Mouse (Mus musculus) MEL (cell line): Measurements from ENCODE around the gene Maml3.

ENCODE experiments used
- CTCF ChIP-seq, 3 experiments: IDR thresholded peaks in 2 of 3; conservative IDR thresholded peaks in 1 of 3; 2 replicates each; pipeline ENCODE4 v1.5.1; 2011 to 2012; ENCODE audit warnings: low read length in 3 of 3, low read depth in 2 of 3, mild to moderate bottlenecking in 2 of 3, improper control_type of control experiment in 1 of 3, inconsistent platforms in 1 of 3, mixed read lengths in 1 of 3, moderate library complexity in 1 of 3; ENCODE audit not compliant: control insufficient read depth in 1 of 3, insufficient read depth in 1 of 3, poor library complexity in 1 of 3, severe bottlenecking in 1 of 3
- EP300 ChIP-seq, 2 experiments: IDR thresholded peaks; 2 replicates each; pipeline ENCODE4 v1.6.1; 2011; ENCODE audit warnings: improper control_type of control experiment in 2 of 2, low read length in 2 of 2, low read depth in 1 of 2, mild to moderate bottlenecking in 1 of 2
- MAFK ChIP-seq: IDR thresholded peaks from 2 replicates; pipeline ENCODE4 v1.6.1; 2011; ENCODE audit warnings: low read depth, mild to moderate bottlenecking, low read length, improper control_type of control experiment, borderline replicate concordance
- NELFE ChIP-seq: IDR thresholded peaks from 2 replicates; pipeline ENCODE4 v1.6.1; 2011; ENCODE audit warnings: low read depth, low read length, improper control_type of control experiment
- POLR2A ChIP-seq, 2 experiments: IDR thresholded peaks; 2 replicates each; pipeline ENCODE4 v1.6.1; 2011 to 2012; ENCODE audit warnings: low read length in 2 of 2, mild to moderate bottlenecking in 2 of 2, control low read depth in 1 of 2, improper control_type of control experiment in 1 of 2, low read depth in 1 of 2, moderate library complexity in 1 of 2; ENCODE audit not compliant: control insufficient read depth in 1 of 2, insufficient read depth in 1 of 2, poor library complexity in 1 of 2
- TAL1 ChIP-seq: IDR thresholded peaks from 2 replicates; pipeline ENCODE4 v1.6.1; 2012; ENCODE audit warnings: mild to moderate bottlenecking, inconsistent platforms, low read length, moderate library complexity, mixed read lengths

DNA sequence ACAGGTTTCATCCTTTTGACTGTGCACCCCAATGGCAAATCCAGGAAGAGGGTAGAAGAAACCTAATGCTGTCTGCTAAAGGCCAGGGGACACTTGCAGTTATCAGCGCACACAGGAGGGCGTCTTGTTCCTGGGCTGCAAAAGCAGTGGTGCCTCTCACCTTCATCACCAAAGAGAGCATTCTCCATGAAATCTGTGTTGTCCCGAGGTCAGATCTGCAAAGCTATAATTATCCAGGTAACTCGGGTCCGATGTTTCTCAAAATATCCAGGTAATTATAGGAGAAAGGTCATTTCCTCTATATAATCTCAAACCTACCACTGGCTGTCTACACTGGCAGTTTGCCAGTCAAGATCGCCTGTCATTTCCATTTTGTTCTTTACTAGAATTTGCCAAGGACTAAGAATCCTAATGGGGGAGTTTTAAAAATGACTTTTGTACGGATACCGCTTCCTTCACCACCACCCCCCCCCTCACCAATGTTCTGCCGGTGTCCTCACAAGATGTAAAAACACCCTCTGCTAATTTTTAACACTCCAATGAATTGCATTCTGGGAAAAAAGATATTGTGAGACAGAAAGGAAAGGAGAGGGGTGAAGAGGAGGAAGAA is 98.0 kb downstream of the Maml3 start:
- TF ChIP-seq POLR2A (IDR thresholded peaks at IDR 0.05; ENCODE audit: control insufficient read depth in 1 of 2, insufficient read depth in 1 of 2, low read depth in 1 of 2, low read length in 2 of 2, poor library complexity in 1 of 2) (no peak), NELFE (no peak), EP300 (IDR thresholded peaks at IDR 0.05; ENCODE audit: low read depth in 1 of 2, low read length in 2 of 2) (no peak), CTCF (IDR thresholded peaks at IDR 0.05 in 2 of 3, conservative IDR thresholded peaks at IDR 0.05 in 1 of 3; ENCODE audit: control insufficient read depth in 1 of 3, insufficient read depth in 1 of 3, low read depth in 2 of 3, low read length in 3 of 3, poor library complexity in 1 of 3, severe bottlenecking in 1 of 3) (no peak), MAFK (no peak), TAL1 (no peak)
